Mouse (Mus musculus): ENCODE measurements around the gene Agpat3.

- TF ChIP-seq CTCF (IDR thresholded peaks at IDR 0.05; ENCODE audit: low read depth) (no peak), EP300 (IDR thresholded peaks at IDR 0.05; ENCODE audit: low read depth) (no peak)
Measured at GRCm38 (mm10) chr10:78383567-78383966, 31.3 kb upstream of the Agpat3 start.
